In genomic region chr1:191439011-191439410, GRCm38 (mm10) we compare ENCODE assay signal across 23 mouse cellular contexts. TPM values are rescaled to one million over a fixed set of nuclear protein-coding genes. Genes with fewer than 3 reads are reported as not detected.
A peak's percentile ranks its signal among the peaks of the same experiment; 100 is the strongest.
DNase-seq lines count a peak whose midpoint lies in the region; ATAC-seq and TF ChIP-seq lines count a peak whose summit lies in the region.
"Had no signal": no experiment of that assay in that cellular context is flagged by ENCODE, and none has a peak within 500 bp of the region (broad histone marks: within the 10 kb centered on the region; RNA-seq: fewer than 3 reads in every experiment).

No protein-coding gene starts in this region.

- H3K4me1 ChIP-seq in kidney, postnatal 0 days (replicated peaks; ENCODE audit: insufficient read depth, low read length) = peaks cover 16% of the 10 kb centered on the region
- peaks cover 27% of the 10 kb centered on the region for H3K4me1 ChIP-seq in kidney, embryonic 15.5 days
- peaks cover 31% of the 10 kb centered on the region for H3K4me1 ChIP-seq in brown adipose tissue, adult 24 weeks (ENCODE audit: control insufficient read depth, insufficient read depth, insufficient read length, low read length)
- H3K4me1 ChIP-seq in stomach, embryonic 16.5 days (ENCODE audit: control insufficient read depth, insufficient read depth, low read length) = peaks cover 7% of the 10 kb centered on the region

- H3K27me3 ChIP-seq in kidney, postnatal 0 days (ENCODE audit: insufficient read depth, low read length) = no peaks in the 10 kb centered on the region
- H3K27me3 ChIP-seq in kidney, embryonic 15.5 days = no peaks in the 10 kb centered on the region
- H3K27me3 ChIP-seq in stomach, embryonic 16.5 days (ENCODE audit: control insufficient read depth, insufficient read depth, low read length) = no peaks in the 10 kb centered on the region
- H3K27me3 ChIP-seq: heart, embryonic 12.5 days; limb, embryonic 15.5 days; liver, embryonic 13.5 days; midbrain, embryonic 15.5 days had no signal

- H3K27ac ChIP-seq in kidney, postnatal 0 days = peak overlapping the region; percentile 14; the same call in 1 of the 2 replicates
- no peak overlapping the region for H3K27ac ChIP-seq in kidney, embryonic 15.5 days
- H3K27ac ChIP-seq in brown adipose tissue, adult 24 weeks (replicated peaks; ENCODE audit: low read depth, low read length) = peak overlapping the region; percentile 23; the same call in 1 of the 2 replicates
- H3K27ac ChIP-seq in stomach, embryonic 16.5 days (ENCODE audit: low read length) = peak overlapping the region; percentile 11; the same call in 1 of the 2 replicates
- H3K27ac ChIP-seq: heart, adult 2 months; hindbrain, embryonic 14.5 days; limb, embryonic 10.5 days; limb, embryonic 15.5 days; liver, embryonic 13.5 days; midbrain, embryonic 10.5 days; midbrain, embryonic 15.5 days had no signal

- no peaks in the 10 kb centered on the region for H3K9me3 ChIP-seq in kidney, postnatal 0 days (replicated peaks; ENCODE audit: low read length)
- no peaks in the 10 kb centered on the region for H3K9me3 ChIP-seq in kidney, embryonic 15.5 days (replicated peaks)
- 0 out of 2 replicates have a peak, but pooled peaks cover 2% of the 10 kb centered on the region for H3K9me3 ChIP-seq in stomach, embryonic 16.5 days (replicated peaks; ENCODE audit: control insufficient read depth, low read length)
- H3K9me3 ChIP-seq: heart, embryonic 12.5 days; limb, embryonic 10.5 days; limb, embryonic 15.5 days; liver, embryonic 13.5 days; midbrain, embryonic 10.5 days; midbrain, embryonic 15.5 days had no signal

- ATAC-seq in kidney, postnatal 0 days (replicated peaks; ENCODE audit: low FRiP score, low read depth) = no peak
- no peak for ATAC-seq in kidney, embryonic 15.5 days (replicated peaks; ENCODE audit: low FRiP score)
- ATAC-seq in stomach, embryonic 16.5 days (ENCODE audit: insufficient read depth, low FRiP score) = no peak
- ATAC-seq: CD4-positive, CD25-positive, alpha-beta regulatory T cell, adult 4 months; forebrain, embryonic 14.5 days; midbrain, embryonic 15.5 days had no signal

- no peaks in the 10 kb centered on the region for H3K36me3 ChIP-seq in kidney, postnatal 0 days (ENCODE audit: insufficient read depth, low read length)
- H3K36me3 ChIP-seq in kidney, embryonic 15.5 days = no peaks in the 10 kb centered on the region
- no peaks in the 10 kb centered on the region for H3K36me3 ChIP-seq in stomach, embryonic 16.5 days (ENCODE audit: control insufficient read depth, insufficient read depth, low read length)
- H3K36me3 ChIP-seq: heart, embryonic 12.5 days; limb, embryonic 10.5 days; limb, embryonic 15.5 days; liver, embryonic 13.5 days; midbrain, embryonic 10.5 days; midbrain, embryonic 15.5 days had no signal

- intact Hi-C loops in heart, postnatal 25 days (cut with DNase I) = no loop called here

- no peak overlapping the region for H3K4me3 ChIP-seq in kidney, postnatal 0 days (replicated peaks; ENCODE audit: low read depth, low read length)
- H3K4me3 ChIP-seq in kidney, embryonic 15.5 days (replicated peaks) = no peak overlapping the region
- no peak overlapping the region for H3K4me3 ChIP-seq in brown adipose tissue, adult 24 weeks (ENCODE audit: insufficient read depth, low read depth, low read length)
- H3K4me3 ChIP-seq in stomach, embryonic 16.5 days (replicated peaks; ENCODE audit: low read length) = no peak overlapping the region
- H3K4me3 ChIP-seq: heart, adult 2 months; heart, embryonic 12.5 days; limb, embryonic 10.5 days; limb, embryonic 15.5 days; liver, embryonic 13.5 days; midbrain, embryonic 10.5 days; midbrain, embryonic 15.5 days had no signal

- DNase-seq in kidney, postnatal 0 days (ENCODE audit: low spot score) = no peak
- peak; percentile 88 for DNase-seq in R1 (ENCODE audit: low read depth, low spot score)
- no peak for DNase-seq in T-cell, adult 2 months (ENCODE audit: low spot score)
- DNase-seq in heart, postnatal 25 days (ENCODE audit: low spot score) = no peak
- DNase-seq: adrenal gland, postnatal 14 days; cerebellum, postnatal 14 days; heart, adult 2 months; kidney, adult 8-10 months; kidney, postnatal 14 days; liver, embryonic 13.5 days; lung, adult 18-20 months; right cerebral cortex, postnatal 4 days had no signal

- H3K9ac ChIP-seq in kidney, postnatal 0 days (ENCODE audit: low read depth, low read length) = no peak overlapping the region
- no peak overlapping the region for H3K9ac ChIP-seq in kidney, embryonic 15.5 days
- H3K9ac ChIP-seq in stomach, embryonic 16.5 days (ENCODE audit: low read length) = no peak overlapping the region
- H3K9ac ChIP-seq: heart, embryonic 12.5 days; hindbrain, embryonic 14.5 days; limb, embryonic 15.5 days; liver, embryonic 13.5 days; midbrain, embryonic 15.5 days had no signal

- H3K4me2 ChIP-seq in kidney, postnatal 0 days (ENCODE audit: low read length) = no peak overlapping the region
- no peak overlapping the region for H3K4me2 ChIP-seq in kidney, embryonic 15.5 days
- no peak overlapping the region for H3K4me2 ChIP-seq in stomach, embryonic 16.5 days (ENCODE audit: low read depth, low read length)
- H3K4me2 ChIP-seq: heart, embryonic 12.5 days; hindbrain, embryonic 14.5 days; limb, embryonic 15.5 days; liver, embryonic 13.5 days; midbrain, embryonic 15.5 days had no signal

- WGBS in kidney, postnatal 0 days = 48% methylated on average over 3 of the region's 3 CpGs
- WGBS in kidney, embryonic 15.5 days = 49% methylated on average over 3 of the region's 3 CpGs
- WGBS in stomach, embryonic 16.5 days = 64% methylated on average over 3 of the region's 3 CpGs

- TF ChIP-seq CTCF in kidney, postnatal 0 days (IDR thresholded peaks at IDR 0.05; ENCODE audit: low read depth) = no peak

RNA-seq across cellular contexts. Expression of gene Ppp2r5a, which starts 35.9 kb away (rescaled TPM):
- polyA plus RNA-seq in kidney, postnatal 0 days (2015; fragmentation: Nextera tagmentation; extraction: Ambion mirVana) = 32.4 and 39.8 TPM in 2 replicates
- 17.7 and 17.8 TPM in 2 replicates for polyA plus RNA-seq in kidney, embryonic 15.5 days (2015; fragmentation: Nextera tagmentation; extraction: Ambion mirVana)
- polyA plus RNA-seq in brown adipose tissue, adult 24 weeks (2012; ENCODE audit: insufficient read depth, insufficient read length, missing spikeins) = 895 and 923 TPM in 2 replicates
- polyA plus RNA-seq in stomach, embryonic 16.5 days (2015; fragmentation: Nextera tagmentation; extraction: Ambion mirVana) = 13.9 and 14.7 TPM in 2 replicates
- total RNA-seq in heart, postnatal 25 days (2021) = 100 to 1,000 TPM; 103 to 110 TPM

Comparison
In these comparisons a context has a peak if more than half of its experiments do, and no peak if none do; other contexts are left out.
1. RNA of gene Ppp2r5a, which starts 35.9 kb away (polyA plus RNA-seq): 895 to 923 TPM in brown adipose tissue, adult 24 weeks; 32.4 to 39.8 TPM in kidney, postnatal 0 days, 17.7 to 17.8 TPM in kidney, embryonic 15.5 days and 13.9 to 14.7 TPM in stomach, embryonic 16.5 days; every median in the first group is over 10 times any median in the second.